Mouse (Mus musculus) small intestine, adult 10 weeks (tissue): ENCODE measurements around the gene Tbx20. TPM values are rescaled to one million over a fixed set of nuclear protein-coding genes. Genes with fewer than 3 reads are reported as not detected.

Source experiments
- polyA plus RNA-seq: library from polyadenylated mRNA; stranded (reverse); fragments of 350-450 nt; fragmentation: Illumina TruSeq; extraction: RNeasy Lipid Tissue Mini Kit (QIAGEN cat#74804); gene quantifications from one replicate; pipeline ENCODE4 v1.2.3, GENCODE M21; 2014; ENCODE audit warnings: low replicate concordance

Gene Tbx20
- polyA plus RNA-seq = not detected

GRCm38 (mm10) chr9:24774160-24774969 is at the start of gene Tbx20:
Gene Tbx20, minus strand, starts transcription at chr9:24774303.

GRCm38 (mm10) chr9:24695700-24696404 is 78.3 kb downstream of the Tbx20 start, which contains the start of gene Dpy19l2:
Gene Dpy19l2, minus strand, starts transcription at chr9:24696293.

Other genes with a start within 250 kb of the Tbx20 start
- not detected for gene Cypt4, start 149.1 kb downstream of the Tbx20 start, polyA plus RNA-seq
- gene Dpy19l2, start 78.0 kb downstream of the Tbx20 start, polyA plus RNA-seq = not detected